Mouse (Mus musculus): ENCODE measurements around the gene Timp3.

DNA sequence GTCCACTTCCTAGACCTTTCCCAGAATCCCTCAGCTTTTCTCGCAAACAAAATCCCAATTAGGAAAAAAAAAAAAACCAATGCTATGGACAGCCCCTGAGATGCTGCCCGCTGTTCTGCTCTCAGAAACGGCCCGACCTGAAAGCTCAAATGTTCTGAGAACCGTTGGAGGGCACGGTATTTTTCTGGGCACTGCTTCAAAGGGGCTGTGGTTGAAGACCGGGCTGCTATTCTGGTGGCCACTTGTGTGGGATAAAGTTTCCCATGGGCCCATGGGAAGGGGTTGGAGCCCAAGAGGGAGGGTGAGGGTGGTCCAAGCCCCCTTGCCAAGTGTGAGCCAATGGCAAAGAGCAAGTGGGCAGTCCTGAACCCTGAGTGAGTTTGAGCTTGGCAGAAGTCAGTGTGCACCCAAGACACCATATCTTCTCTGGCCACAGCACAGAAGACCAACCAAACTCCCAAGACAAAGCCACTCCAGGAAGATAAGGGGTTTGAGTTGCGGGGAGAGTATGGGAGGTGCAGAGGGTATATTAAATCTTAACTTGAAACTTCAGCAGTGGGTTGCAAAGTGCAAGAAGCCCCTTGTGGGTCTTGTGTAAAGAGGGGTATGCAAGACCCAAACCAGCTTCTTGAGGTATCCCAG, 29.2 kb downstream of the Timp3 start:
- TF ChIP-seq POLR2A (IDR thresholded peaks at IDR 0.05; ENCODE audit: insufficient read depth, low read length) (no peak), CTCF (IDR thresholded peaks at IDR 0.05; ENCODE audit: low read depth, low read length) (no peak)

All from ES-Bruce4 (cell line).